Mouse (Mus musculus): Measurements from ENCODE around the gene Esp23.
"Not testable (repeated sequence)": the region's sequence is repeated elsewhere in the genome, so short reads cannot be mapped to it uniquely, and the experiment has no call there.

Gene Esp23

GRCm38 (mm10) chr17:39076937-39077336 is at the start of gene Esp23:
Gene Esp23 (minus strand): TSS chr17:39077037.
- no peak for DNase-seq (ENCODE audit: low read depth, low spot score)

DNA sequence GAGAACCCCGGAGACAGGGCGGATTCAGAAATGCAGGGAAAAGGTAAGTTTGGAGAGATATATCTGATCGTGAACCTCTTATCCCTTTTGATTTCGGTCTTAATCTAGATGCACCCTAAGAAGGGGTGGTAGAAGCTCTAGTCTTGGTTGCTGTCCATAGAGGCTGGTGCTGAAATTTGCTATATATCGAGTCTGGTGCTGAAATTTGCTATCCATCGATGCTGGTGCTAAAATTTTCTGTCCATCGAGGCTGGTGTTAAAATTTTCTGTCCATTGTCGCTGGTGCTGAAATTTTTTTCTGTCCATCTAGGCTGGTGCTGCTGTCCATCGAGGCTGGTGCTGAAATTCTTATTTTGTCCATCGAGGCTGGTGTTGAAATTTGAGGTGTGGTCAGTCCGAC is 30.3 kb upstream of the Esp23 start:
- DNase-seq (ENCODE audit: low read depth, low spot score), result peak; percentile 8

- no peak for DNase-seq (ENCODE audit: low read depth, low spot score)
Observed at GRCm38 (mm10) chr17:39095034-39095433, 18.2 kb upstream of the Esp23 start, which contains the start of gene Esp22. Gene Esp22 (plus strand): TSS chr17:39095334.

DNA sequence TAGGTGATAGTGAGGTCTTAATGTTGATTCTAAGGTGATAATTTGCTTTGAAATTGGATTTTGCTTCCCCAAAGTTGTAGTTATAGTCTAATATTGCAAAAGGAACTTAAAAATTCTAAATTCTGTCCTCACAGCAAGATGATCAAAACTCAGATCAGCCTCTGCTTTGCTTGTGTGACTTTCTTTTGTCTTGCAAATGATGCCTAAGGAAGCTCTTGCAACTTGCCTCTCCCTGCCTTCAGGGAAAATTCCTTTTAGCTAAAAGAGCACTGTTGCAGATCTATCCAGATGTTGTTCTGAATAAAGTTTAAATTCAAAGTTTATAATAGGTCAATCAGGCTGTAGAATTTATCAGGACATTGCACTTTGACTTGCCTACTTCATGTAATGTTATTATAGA is 13.2 kb downstream of the Esp23 start:
- no peak for DNase-seq (ENCODE audit: low read depth, low spot score)

DNA sequence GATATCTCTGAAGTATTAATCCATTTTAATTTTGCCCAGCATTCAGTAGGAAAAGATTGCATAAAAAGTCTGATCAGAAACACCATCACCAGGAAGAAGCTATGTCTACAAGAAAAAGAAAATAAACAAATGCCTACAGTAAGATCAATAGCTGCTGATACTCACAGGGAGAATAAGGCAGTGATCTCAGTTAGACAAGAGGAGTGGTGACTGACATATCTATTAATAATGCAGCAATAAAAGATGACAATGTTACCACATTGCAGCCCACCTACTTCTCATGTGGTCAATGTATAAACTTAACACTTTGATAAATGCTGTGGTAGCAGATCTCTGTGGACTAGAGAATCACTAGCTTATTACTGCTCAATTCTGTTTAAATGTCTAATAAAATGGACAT is 33.6 kb downstream of the Esp23 start, which contains the start of gene Gm21903:
TSS of gene Gm21903 (minus strand) at position 101 of the 400 bp plus-strand sequence.
- no peak for DNase-seq (ENCODE audit: low read depth, low spot score)

DNA sequence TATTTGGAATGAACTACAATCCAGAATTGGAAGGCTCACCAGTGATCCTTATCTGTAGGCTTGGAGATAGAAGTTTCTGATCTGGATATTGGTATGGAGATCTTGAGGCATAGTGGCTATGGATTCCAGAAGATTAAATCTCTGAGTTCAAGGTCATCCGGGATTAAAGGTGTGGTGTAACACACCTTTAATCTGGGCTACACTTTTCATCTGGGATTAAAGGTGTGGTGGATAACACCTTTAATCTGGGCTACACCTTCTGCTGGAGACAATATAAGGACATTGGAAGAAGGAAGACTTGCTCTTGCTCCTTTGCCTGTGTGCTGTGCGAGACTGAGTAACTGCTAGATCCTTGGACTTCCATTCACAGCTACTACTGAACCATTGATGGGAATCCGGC is 40.4 kb downstream of the Esp23 start, which contains the start of gene Esp24:
TSS of gene Esp24 (plus strand) at position 301 of the 400 bp plus-strand sequence.
- DNase-seq (ENCODE audit: low read depth, low spot score), result not testable (repeated sequence)

All from A20 (cell line).